Mouse (Mus musculus): ENCODE data around the gene Qser1.
"Not testable (repeated sequence)": the region's sequence is repeated elsewhere in the genome, so short reads cannot be mapped to it uniquely, and the experiment has no call there.

The Qser1 gene

GRCm38 (mm10) chr2:104816371-104816827, at the start of gene Qser1:
TSS of gene Qser1 (minus strand) at chr2:104816760.
- no peak for DNase-seq (ENCODE audit: low read depth)

- DNase-seq (ENCODE audit: low read depth), result no peak
These were observed 47.8 kb upstream of the Qser1 start for GRCm38 (mm10) chr2:104864176-104864860.

GRCm38 (mm10) chr2:104860426-104860825, 43.9 kb upstream of the Qser1 start:
- no peak for DNase-seq (ENCODE audit: low read depth)

- DNase-seq (ENCODE audit: low read depth), result no peak
These were observed 42.5 kb upstream of the Qser1 start for GRCm38 (mm10) chr2:104859060-104859459.

- not testable (repeated sequence) for DNase-seq (ENCODE audit: low read depth)
These were observed 41.5 kb upstream of the Qser1 start for GRCm38 (mm10) chr2:104858083-104858482.

GRCm38 (mm10) chr2:104856218-104856617, 39.7 kb upstream of the Qser1 start:
- no peak for DNase-seq (ENCODE audit: low read depth)

- no peak for DNase-seq (ENCODE audit: low read depth)
These were observed 39.2 kb upstream of the Qser1 start for GRCm38 (mm10) chr2:104855732-104856131.

GRCm38 (mm10) chr2:104854836-104855235, 38.3 kb upstream of the Qser1 start:
- DNase-seq (ENCODE audit: low read depth), result no peak

GRCm38 (mm10) chr2:104852546-104852945, 36.0 kb upstream of the Qser1 start:
- no peak for DNase-seq (ENCODE audit: low read depth)

- no peak for DNase-seq (ENCODE audit: low read depth)
These were observed 35.1 kb upstream of the Qser1 start for GRCm38 (mm10) chr2:104851686-104852085.

GRCm38 (mm10) chr2:104849991-104850359, 33.4 kb upstream of the Qser1 start:
- DNase-seq (ENCODE audit: low read depth), result peak; percentile 50

- DNase-seq (ENCODE audit: low read depth), result peak; percentile 53
These were observed 32.9 kb upstream of the Qser1 start, which contains the start of gene Prrg4 for GRCm38 (mm10) chr2:104849276-104849990. TSS of gene Prrg4 (minus strand) at chr2:104849876.

- peak; percentile 57 for DNase-seq (ENCODE audit: low read depth)
These were observed 31.9 kb upstream of the Qser1 start for GRCm38 (mm10) chr2:104848235-104849161.

GRCm38 (mm10) chr2:104847645-104848044, 31.1 kb upstream of the Qser1 start:
- DNase-seq (ENCODE audit: low read depth), result peak; percentile 63

GRCm38 (mm10) chr2:104846638-104847414, 30.3 kb upstream of the Qser1 start:
- DNase-seq (ENCODE audit: low read depth), result no peak

- DNase-seq (ENCODE audit: low read depth), result no peak
These were observed 26.0 kb upstream of the Qser1 start for GRCm38 (mm10) chr2:104842559-104842958.

- DNase-seq (ENCODE audit: low read depth), result no peak
These were observed 25.2 kb upstream of the Qser1 start for GRCm38 (mm10) chr2:104841736-104842135.

- DNase-seq (ENCODE audit: low read depth), result no peak
These were observed 24.4 kb upstream of the Qser1 start for GRCm38 (mm10) chr2:104840974-104841373.

GRCm38 (mm10) chr2:104832486-104832885, 15.9 kb upstream of the Qser1 start:
- DNase-seq (ENCODE audit: low read depth), result no peak

GRCm38 (mm10) chr2:104826191-104826590, 9.6 kb upstream of the Qser1 start:
- DNase-seq (ENCODE audit: low read depth), result no peak

GRCm38 (mm10) chr2:104818763-104819162, 2.2 kb upstream of the Qser1 start:
- not testable (repeated sequence) for DNase-seq (ENCODE audit: low read depth)
